In the genomic region with DNA sequence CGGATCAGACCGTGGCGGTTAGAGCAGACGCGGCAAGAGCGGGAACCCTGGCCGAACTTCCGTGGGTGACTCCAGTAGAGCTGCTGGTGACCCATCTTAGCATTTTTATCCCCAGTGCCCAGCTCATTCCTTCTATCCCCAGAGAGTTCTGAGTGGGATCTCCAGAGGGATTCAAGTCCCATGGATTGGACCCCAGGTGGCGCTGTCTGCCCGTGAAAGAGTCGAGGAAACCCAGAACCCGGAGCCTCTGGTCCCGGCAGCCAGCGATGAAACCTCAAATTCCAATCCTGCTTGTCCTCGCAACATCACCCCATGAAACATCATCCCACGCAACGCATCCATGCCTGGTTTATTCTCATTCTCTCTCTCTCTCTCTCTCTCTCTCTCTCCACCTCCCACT, we compare ENCODE assay signal across 8 mouse cellular contexts. TPM values are rescaled to one million over a fixed set of nuclear protein-coding genes. Genes with fewer than 3 reads are reported as not detected.
DNase-seq lines count a peak whose midpoint lies in the region; ATAC-seq lines count a peak whose summit lies in the region.

No protein-coding gene starts in this region.

- WGBS in hindbrain, embryonic 14.5 days, result 4% methylated on average over 17 of the region's 17 CpGs

- DNase-seq in MN1 (ENCODE audit: low spot score), result peak; percentile 82
- DNase-seq in cerebellum, adult 9-11 months, result peak; percentile 79
- DNase-seq in frontal cortex, postnatal 25 days (ENCODE audit: low spot score in 2 of 2), result peak; percentile 83 to 89
- DNase-seq in hindbrain, embryonic 14.5 days (ENCODE audit: low spot score), result peak; percentile 85
- peak; percentile 89 to 98 for DNase-seq in layer of hippocampus, postnatal 25 days (ENCODE audit: extremely low spot score in 1 of 2, low spot score in 1 of 2)
- DNase-seq in lung, postnatal 14 days, result peak; percentile 94
- DNase-seq in retina, embryonic 14.5 days (ENCODE audit: low spot score), result peak; percentile 90
- DNase-seq in thymus, postnatal 25 days, result peak; percentile 79

- H3K4me2 ChIP-seq in hindbrain, embryonic 14.5 days (replicated peaks), result peak overlapping the region; percentile 37

- ATAC-seq in hindbrain, embryonic 14.5 days (ENCODE audit: low FRiP score), result peak; percentile 55; the same call in 1 of the 2 replicates

- H3K4me3 ChIP-seq in hindbrain, embryonic 14.5 days (replicated peaks; ENCODE audit: low read length), result no peak overlapping the region

- no peak overlapping the region for H3K27ac ChIP-seq in hindbrain, embryonic 14.5 days

- H3K36me3 ChIP-seq in hindbrain, embryonic 14.5 days (replicated peaks; ENCODE audit: control insufficient read depth, insufficient read depth), result no peaks in the 10 kb centered on the region

- H3K4me1 ChIP-seq in hindbrain, embryonic 14.5 days (replicated peaks; ENCODE audit: control insufficient read depth, insufficient read depth, low read length), result 0 out of 2 replicates have a peak, but pooled peaks cover 3% of the 10 kb centered on the region

- H3K27me3 ChIP-seq in hindbrain, embryonic 14.5 days (ENCODE audit: control insufficient read depth, insufficient read depth, low read length), result no peaks in the 10 kb centered on the region

- H3K9me3 ChIP-seq in hindbrain, embryonic 14.5 days (ENCODE audit: control insufficient read depth, low read length), result no peaks in the 10 kb centered on the region

- H3K9ac ChIP-seq in hindbrain, embryonic 14.5 days, result no peak overlapping the region

RNA-seq across cellular contexts. Expression of gene Fchsd2, which starts 31.3 kb away (rescaled TPM):
- 48.2 and 51.5 TPM in 2 replicates for polyA plus RNA-seq in hindbrain, embryonic 14.5 days (2014; fragmentation: Nextera tagmentation; extraction: Ambion mirVana)
- 10 to 100 TPM; 33.0 to 41.8 TPM for total RNA-seq in layer of hippocampus, postnatal 25 days (2021)

RNA-seq across cellular contexts. Expression of gene P2ry2, which starts 48.7 kb away (rescaled TPM):
- 0.20 and 0.33 TPM in 2 replicates for polyA plus RNA-seq in hindbrain, embryonic 14.5 days (2014; fragmentation: Nextera tagmentation; extraction: Ambion mirVana)
- 1 to 10 TPM in 1 of 2 experiments, under 1 TPM in 1; 0.62 to 1.3 TPM for total RNA-seq in layer of hippocampus, postnatal 25 days (2021)
